Mouse (Mus musculus) CH12.LX (cell line): ENCODE data around the gene Krtap9-3. TPM values are rescaled to one million over a fixed set of nuclear protein-coding genes. Genes with fewer than 3 reads are reported as not detected.

Source experiments
- DNase-seq: peaks from one replicate; pipeline ENCODE4 v3.0.0-alpha.2; 2013; ENCODE audit errors: extremely low read depth
- H3K27ac ChIP-seq: 2 replicates; pipeline ENCODE4 v1.5.1; 2012; ENCODE audit warnings: low read depth, mild to moderate bottlenecking, control low read depth, moderate library complexity; ENCODE audit not compliant: insufficient read depth
- H3K27me3 ChIP-seq: replicated peaks from 2 replicates; pipeline ENCODE3; 2012; ENCODE audit warnings: inconsistent platforms
- H3K36me3 ChIP-seq, 2 experiments: replicated peaks in 1 of 2; 2 replicates each; pipeline versions ENCODE3 to v1.6.1; 2012; ENCODE audit warnings: inconsistent platforms in 1 of 2, low read length in 1 of 2, mild to moderate bottlenecking in 1 of 2, mixed read lengths in 1 of 2, moderate library complexity in 1 of 2; ENCODE audit not compliant: control insufficient read depth in 1 of 2, insufficient read depth in 1 of 2
- H3K4me1 ChIP-seq, 2 experiments: 2 replicates each; pipeline ENCODE4 v1.6.1; 2012; ENCODE audit warnings: inconsistent platforms in 1 of 2, moderate library complexity in 1 of 2; ENCODE audit not compliant: insufficient read depth in 2 of 2, control insufficient read depth in 1 of 2
- H3K4me2 ChIP-seq: 2 replicates; pipeline ENCODE4 v1.6.1; 2012; ENCODE audit warnings: low read depth, mild to moderate bottlenecking, control low read depth; ENCODE audit not compliant: poor library complexity, insufficient read depth, severe bottlenecking
- H3K4me3 ChIP-seq, 3 experiments: fragments of 150-350 bp in 1 of 3; sonication (generic) in 1 of 3; replicated peaks in 1 of 3; 2 replicates each; pipeline versions ENCODE3 to v1.5.1; 2011 to 2012; ENCODE audit warnings: low read depth in 2 of 3, low read length in 2 of 3, mild to moderate bottlenecking in 2 of 3, moderate library complexity in 2 of 3, control low read depth in 1 of 3, improper control_type of control experiment in 1 of 3, inconsistent platforms in 1 of 3, mixed read lengths in 1 of 3; ENCODE audit not compliant: poor library complexity in 1 of 3
- H3K79me2 ChIP-seq: replicated peaks from 2 replicates; pipeline ENCODE4 v1.6.1; 2012; ENCODE audit warnings: mild to moderate bottlenecking, moderate library complexity; ENCODE audit not compliant: control insufficient read depth, poor library complexity, insufficient read depth, severe bottlenecking; ENCODE audit errors: extremely low read depth
- H3K9ac ChIP-seq: 2 replicates; pipeline ENCODE4 v1.6.1; 2012; ENCODE audit warnings: low read depth, mild to moderate bottlenecking, control low read depth, moderate library complexity; ENCODE audit not compliant: insufficient read depth
- H3K9me3 ChIP-seq: replicated peaks from 2 replicates; pipeline ENCODE3; 2012; ENCODE audit warnings: low read length, inconsistent platforms, mixed read lengths
- CHD2 ChIP-seq: IDR thresholded peaks from 2 replicates; pipeline ENCODE4 v1.6.1; 2011; ENCODE audit warnings: low read length, improper control_type of control experiment
- E2F4 ChIP-seq: IDR thresholded peaks from 2 replicates; pipeline ENCODE4 v1.6.1; 2011; ENCODE audit warnings: low read depth, low read length, improper control_type of control experiment; ENCODE audit not compliant: insufficient replicate concordance
- ELF1 ChIP-seq: IDR thresholded peaks from 2 replicates; pipeline ENCODE4 v1.6.1; 2014; ENCODE audit warnings: low read depth, mild to moderate bottlenecking, inconsistent platforms, low read length, improper control_type of control experiment
- IRF4 ChIP-seq: IDR thresholded peaks from 2 replicates; pipeline ENCODE4 v1.6.1; 2014; ENCODE audit warnings: low read depth, mild to moderate bottlenecking, inconsistent platforms, low read length, improper control_type of control experiment
- JUND ChIP-seq: conservative IDR thresholded peaks from 2 replicates; pipeline ENCODE4 v1.6.1; 2011; ENCODE audit warnings: low read depth, low read length, improper control_type of control experiment
- MAX ChIP-seq: IDR thresholded peaks from 2 replicates; pipeline ENCODE4 v1.6.1; 2011; ENCODE audit warnings: low read length, improper control_type of control experiment
- RCOR1 ChIP-seq: conservative IDR thresholded peaks from 2 replicates; pipeline ENCODE4 v1.6.1; 2012; ENCODE audit warnings: low read depth, mild to moderate bottlenecking, inconsistent platforms, low read length, improper control_type of control experiment
- SIN3A ChIP-seq: IDR thresholded peaks from 2 replicates; pipeline ENCODE4 v1.6.1; 2012; ENCODE audit warnings: low read length, improper control_type of control experiment, inconsistent platforms
- SMC3 ChIP-seq: IDR thresholded peaks from 2 replicates; pipeline ENCODE4 v1.6.1; 2011; ENCODE audit warnings: low read depth, low read length, improper control_type of control experiment
- USF1 ChIP-seq: IDR thresholded peaks from 2 replicates; pipeline ENCODE4 v1.6.1; 2014; ENCODE audit warnings: low read depth, mild to moderate bottlenecking, inconsistent platforms, low read length, improper control_type of control experiment
- USF2 ChIP-seq: conservative IDR thresholded peaks from 2 replicates; pipeline ENCODE4 v1.6.1; 2011; ENCODE audit warnings: low read depth, low read length, improper control_type of control experiment
- ZC3H11A ChIP-seq: IDR thresholded peaks from 2 replicates; pipeline ENCODE4 v1.6.1; 2012; ENCODE audit warnings: low read depth, mild to moderate bottlenecking, inconsistent platforms, low read length, improper control_type of control experiment
- ZKSCAN1 ChIP-seq: IDR thresholded peaks from 2 replicates; pipeline ENCODE4 v1.6.1; 2012; ENCODE audit warnings: low read depth, inconsistent platforms, low read length, improper control_type of control experiment, borderline replicate concordance
- ZNF384 ChIP-seq: IDR thresholded peaks from 2 replicates; pipeline ENCODE4 v1.6.1; 2012; ENCODE audit warnings: low read depth, low read length, improper control_type of control experiment, inconsistent platforms
- dilution Hi-C: fragments of 300-500 bp; cut with MboI; formaldehyde crosslinking; loops from 2 replicates; pipeline ENCODE4 v1.14.3; 2020; ENCODE audit warnings: low sequenced_read_pairs; ENCODE audit not compliant: extremely low pct_unique_long_range_greater_than_20kb, extremely low pct_ligation_motif_present
- in situ Hi-C: fragments of 300-500 bp; cut with MboI; formaldehyde crosslinking; loops from 3 replicates; pipeline ENCODE4 v1.14.3; 2019; ENCODE audit warnings: low sequenced_read_pairs, low pct_ligation_motif_present, low pct_unique_long_range_greater_than_20kb, mixed read lengths
- polyA plus RNA-seq: library from polyadenylated mRNA; unstranded; fragments of >175 nt; gene quantifications from 2 replicates; pipeline ENCODE4 v1.2.1, GENCODE M21; 2012; ENCODE audit warnings: low read depth; ENCODE audit not compliant: insufficient read length
- total RNA-seq, 2 experiments: library from RNA; depleted of rRNA; stranded (reverse); fragments of 300-350 nt in 1 of 2; fragments of >200 nt in 1 of 2; gene quantifications; 2 replicates each; pipeline ENCODE4 v1.2.3; 2012 to 2014

Krtap9-3 gene
- total and polyA plus RNA-seq, 3 experiments, result not detected

- Histone ChIP-seq H3K79me2 (no peaks in the 10 kb centered on the region), H3K4me1 (0 out of 4 replicates have a peak, but pooled peaks cover 0 to 2% of the 10 kb centered on the region in 2 experiments), H3K4me2 (no peak overlapping the region), H3K9ac (no peak overlapping the region), H3K9me3 (no peaks in the 10 kb centered on the region), H3K4me3 (no peak overlapping the region), H3K27ac (no peak overlapping the region), H3K36me3 (no peaks in the 10 kb centered on the region), H3K27me3 (peaks cover 74% of the 10 kb centered on the region)
- TF ChIP-seq IRF4 (no peak), USF2 (no peak), E2F4 (no peak)
- dilution Hi-C loops (no loop called here), in situ Hi-C loops (no loop called here)
- no peak for DNase-seq
Measured at GRCm38 (mm10) chr11:99630890-99631289, 33.0 kb upstream of the Krtap9-3 start.

- Histone ChIP-seq H3K36me3 (no peaks in the 10 kb centered on the region), H3K27ac (no peak within 1 kb of the TSS), H3K4me3 (no peak within 1 kb of the TSS), H3K9me3 (peaks cover 8% of the 10 kb centered on the region), H3K4me1 (0 out of 4 replicates have a peak, but pooled peaks cover 0 to 2% of the 10 kb centered on the region in 2 experiments), H3K79me2 (no peaks in the 10 kb centered on the region), H3K9ac (no peak within 1 kb of the TSS), H3K27me3 (peaks cover 76% of the 10 kb centered on the region), H3K4me2 (no peak within 1 kb of the TSS)
- in situ Hi-C loops (no loop called here), dilution Hi-C loops (no loop called here)
- no peak for DNase-seq
- no peak for TF ChIP-seq E2F4
Measured at GRCm38 (mm10) chr11:99628138-99628537, 30.2 kb upstream of the Krtap9-3 start, which contains the start of gene Krtap4-1. TSS of gene Krtap4-1 (minus strand) at chr11:99628238.

- in situ Hi-C loops, result no loop called here
Measured at GRCm38 (mm10) chr11:99620335-99620734, 22.4 kb upstream of the Krtap9-3 start, which contains the start of gene Gm11562. TSS of gene Gm11562 (minus strand) at chr11:99620435.

GRCm38 (mm10) chr11:99614796-99615363 lies 17.0 kb upstream of the Krtap9-3 start, which contains the start of gene Krtap2-4:
TSS of gene Krtap2-4 (minus strand) at chr11:99614846.
- dilution Hi-C loops, result no loop called here
- Histone ChIP-seq H3K9me3 (no peaks in the 10 kb centered on the region), H3K27ac (no peak within 1 kb of the TSS), H3K79me2 (no peaks in the 10 kb centered on the region), H3K4me2 (no peak within 1 kb of the TSS), H3K27me3 (peaks cover 79% of the 10 kb centered on the region), H3K9ac (no peak within 1 kb of the TSS), H3K4me3 (no peak within 1 kb of the TSS), H3K4me1 (no peaks in the 10 kb centered on the region)
- in situ Hi-C loops, result no loop called here
- no peak for DNase-seq
- TF ChIP-seq ZC3H11A (no peak), E2F4 (no peak), JUND (no peak), RCOR1 (no peak), SIN3A (no peak), CHD2 (no peak), ZKSCAN1 (no peak), MAX (no peak), USF1 (no peak)
- TF ChIP-seq, all 38 proteins: peak for 0
- no peaks in the 10 kb centered on the region for H3K36me3 ChIP-seq

More at GRCm38 (mm10) chr11:99620335-99620734, 22.4 kb upstream of the Krtap9-3 start, which contains the start of gene Gm11562:
- Histone ChIP-seq H3K4me1 (no peaks in the 10 kb centered on the region), H3K27me3 (peaks cover 85% of the 10 kb centered on the region), H3K4me3 (no peak within 1 kb of the TSS), H3K79me2 (no peaks in the 10 kb centered on the region), H3K27ac (no peak within 1 kb of the TSS), H3K9me3 (peaks cover 4% of the 10 kb centered on the region), H3K4me2 (no peak within 1 kb of the TSS), H3K36me3 (no peaks in the 10 kb centered on the region), H3K9ac (no peak within 1 kb of the TSS)
- DNase-seq, result no peak
- dilution Hi-C loops, result no loop called here
- no peak for TF ChIP-seq ELF1
- no peak for TF ChIP-seq E2F4
- TF ChIP-seq ZNF384, result no peak
- no peak for TF ChIP-seq SMC3
